Mouse (Mus musculus) brain, embryonic 14.5 days (tissue): ENCODE data around the gene Grhpr. TPM values are rescaled to one million over a fixed set of nuclear protein-coding genes. Genes with fewer than 3 reads are reported as not detected.
A peak's percentile ranks its signal among the peaks of the same experiment; 100 is the strongest.

Experiments used
- DNase-seq: peaks from one replicate; pipeline ENCODE4 v3.0.0-alpha.2; 2011; ENCODE audit warnings: low read depth
- CTCF ChIP-seq: fragments of 200-500 bp; IDR thresholded peaks from 2 replicates; pipeline ENCODE4 v1.5.1; 2012; ENCODE audit warnings: inconsistent platforms, mild to moderate bottlenecking, moderate library complexity, borderline replicate concordance; ENCODE audit not compliant: insufficient read depth, insufficient read length; ENCODE audit errors: extremely low read depth
- POLR2A ChIP-seq: fragments of 200-500 bp; IDR thresholded peaks from 2 replicates; pipeline ENCODE4 v1.6.1; 2012; ENCODE audit warnings: mild to moderate bottlenecking, inconsistent platforms, borderline replicate concordance; ENCODE audit not compliant: poor library complexity, insufficient read depth, insufficient read length, severe bottlenecking; ENCODE audit errors: extremely low read depth
- polyA plus RNA-seq: library from polyadenylated mRNA; depleted of rRNA; stranded (reverse); fragments of >200 nt; gene quantifications from 2 replicates; pipeline ENCODE4 v1.2.3, GENCODE M21; 2012

Gene Grhpr
- polyA plus RNA-seq, 1 experiment: 18.7 TPM

DNA sequence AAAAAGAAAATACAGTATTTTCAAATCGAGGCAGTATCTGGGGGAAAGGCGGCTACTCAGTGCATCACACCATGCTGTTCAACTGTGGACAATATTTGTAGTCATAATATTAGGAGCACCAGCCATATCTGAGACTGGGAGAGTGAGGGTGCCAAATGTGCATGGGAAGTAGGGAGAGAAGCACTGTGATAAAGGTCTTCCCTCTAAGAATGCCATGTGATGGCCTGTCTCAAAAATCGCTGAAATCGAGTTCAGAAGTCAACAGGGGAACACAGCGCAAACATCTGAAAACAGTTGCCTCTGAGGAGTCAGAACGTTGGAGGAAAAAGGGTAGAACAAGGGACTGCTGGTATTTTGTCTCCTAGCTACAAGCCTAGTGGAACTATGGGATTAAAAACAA, 18.8 kb downstream of the Grhpr start:
- DNase-seq: no peak
- TF ChIP-seq POLR2A: no peak
- no peak for TF ChIP-seq CTCF

DNA sequence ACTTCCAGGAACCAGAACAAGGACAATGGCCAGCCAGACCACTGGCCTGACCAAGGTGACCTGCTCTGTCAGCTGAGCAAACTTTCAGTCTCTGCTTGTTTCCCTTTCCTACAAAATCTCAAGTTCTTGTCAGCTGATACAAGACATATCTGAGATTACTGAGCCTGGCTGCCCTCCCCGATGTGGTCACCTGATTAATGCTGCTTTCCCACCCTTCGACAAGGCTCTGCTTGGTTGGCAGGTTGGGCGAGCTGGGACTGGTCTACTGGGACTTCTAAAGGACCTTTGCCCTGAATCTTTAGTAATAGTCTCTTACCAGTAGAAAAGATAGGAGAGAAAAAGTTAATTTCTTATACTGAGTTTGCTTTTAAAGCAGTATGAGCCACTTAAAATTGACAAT, 24.3 kb downstream of the Grhpr start:
- DNase-seq: no peak
- TF ChIP-seq CTCF (no peak), POLR2A (no peak)

DNA sequence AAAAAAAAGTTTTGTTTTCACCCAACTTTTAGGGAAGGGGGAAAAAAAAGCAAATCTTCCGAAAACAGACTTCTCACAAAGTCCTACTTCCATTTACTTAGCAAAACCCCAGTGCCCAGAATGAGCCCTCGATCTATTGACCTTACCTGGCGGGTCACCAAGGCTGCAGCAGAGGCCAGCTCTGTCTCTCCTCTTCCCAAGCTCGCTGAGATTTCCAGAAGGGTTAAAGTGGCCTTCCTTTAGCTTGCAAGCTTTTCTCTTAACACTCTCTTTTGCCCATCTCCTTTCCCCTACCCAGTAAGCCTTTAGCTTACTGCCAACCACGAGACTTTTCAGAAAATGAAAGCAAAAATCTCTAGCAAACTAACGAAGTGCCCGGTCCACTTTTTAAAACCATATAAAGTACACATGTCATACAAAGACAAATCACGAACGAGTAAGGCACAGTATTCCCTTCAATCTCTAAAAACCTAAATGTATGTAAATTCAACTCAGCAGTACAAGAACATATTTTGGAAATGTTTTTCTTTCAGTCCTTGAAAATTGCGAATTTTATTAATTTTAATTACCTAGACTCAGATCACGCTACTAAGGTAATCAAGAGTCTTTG, 29.7 kb downstream of the Grhpr start:
- DNase-seq: peak; percentile 10
- TF ChIP-seq CTCF (no peak), POLR2A (no peak)

DNA sequence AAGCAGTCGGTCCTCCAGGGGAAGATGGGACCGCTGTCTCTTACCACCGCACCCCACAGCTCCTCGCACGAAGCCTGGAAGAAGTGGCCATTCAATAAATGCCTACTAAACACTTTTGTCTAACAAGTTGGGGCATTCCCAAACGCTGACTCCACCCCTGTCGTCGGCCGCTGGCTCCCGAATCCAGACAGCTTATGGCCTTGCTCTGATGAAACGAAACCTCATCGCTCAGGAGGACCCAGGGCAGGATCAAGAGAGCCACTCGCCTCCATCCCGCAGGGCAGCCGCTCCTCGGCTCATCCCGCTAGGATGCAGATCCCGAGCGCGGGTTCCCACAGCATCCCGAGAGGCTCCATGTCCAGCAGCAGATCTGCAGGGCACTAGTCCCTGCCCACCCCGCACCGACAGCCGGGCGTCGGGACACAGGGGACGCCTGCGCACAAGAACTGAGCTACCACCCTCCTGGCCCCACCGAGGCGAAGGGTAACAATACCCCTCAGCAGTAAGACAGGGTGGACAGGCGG, 30.4 kb downstream of the Grhpr start:
- peak; percentile 78 for DNase-seq
- TF ChIP-seq CTCF (no peak), POLR2A (no peak)

DNA sequence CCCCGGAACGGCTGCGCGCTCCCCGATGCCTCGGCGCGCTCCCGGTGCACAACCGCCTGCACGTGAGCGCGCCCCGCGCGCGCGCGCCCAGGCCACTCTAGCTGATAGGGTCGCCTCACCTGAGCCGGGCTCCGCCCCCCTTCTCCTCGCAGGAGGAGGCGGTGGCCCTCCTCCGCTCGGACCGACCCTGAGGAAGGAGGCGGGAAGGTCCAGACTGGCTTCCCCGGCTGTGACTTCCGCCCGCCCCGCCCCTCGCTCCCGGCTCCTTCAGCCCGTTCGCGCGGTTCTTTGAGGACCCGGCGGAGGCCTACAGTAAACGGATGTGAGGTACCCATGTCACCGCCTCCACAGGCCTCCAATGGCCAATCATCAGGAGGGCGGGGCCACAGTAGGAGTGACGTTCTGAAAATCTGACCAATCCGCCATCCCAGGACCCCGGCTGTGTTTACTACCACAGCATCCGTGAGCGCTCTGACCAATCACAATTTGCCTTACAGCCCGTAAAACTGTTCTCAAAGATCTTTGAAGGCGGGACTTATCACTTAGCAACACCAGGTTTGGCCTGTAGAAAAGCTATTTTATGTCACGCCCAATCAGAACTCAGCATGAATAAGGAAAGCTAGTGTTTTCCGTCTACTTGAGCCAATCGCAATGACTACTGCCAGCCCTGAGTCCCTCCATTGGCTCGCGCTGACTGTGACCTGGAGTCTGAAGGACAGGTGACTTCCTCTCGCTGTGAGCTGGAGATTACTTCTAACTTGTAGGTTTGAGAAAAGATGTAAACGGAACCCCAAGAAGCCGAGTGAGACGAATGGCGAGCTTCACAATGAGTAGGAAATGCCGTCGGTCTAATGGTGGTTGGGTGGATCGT, 31.1 kb downstream of the Grhpr start, which contains the start of gene Zbtb5:
Gene Zbtb5 (minus strand): TSS at position 308 of the 871 bp plus-strand sequence.
- peak; percentile 100 for DNase-seq
- TF ChIP-seq CTCF (no peak), POLR2A (peak; percentile 46; the same call in 1 of the 2 replicates)

DNA sequence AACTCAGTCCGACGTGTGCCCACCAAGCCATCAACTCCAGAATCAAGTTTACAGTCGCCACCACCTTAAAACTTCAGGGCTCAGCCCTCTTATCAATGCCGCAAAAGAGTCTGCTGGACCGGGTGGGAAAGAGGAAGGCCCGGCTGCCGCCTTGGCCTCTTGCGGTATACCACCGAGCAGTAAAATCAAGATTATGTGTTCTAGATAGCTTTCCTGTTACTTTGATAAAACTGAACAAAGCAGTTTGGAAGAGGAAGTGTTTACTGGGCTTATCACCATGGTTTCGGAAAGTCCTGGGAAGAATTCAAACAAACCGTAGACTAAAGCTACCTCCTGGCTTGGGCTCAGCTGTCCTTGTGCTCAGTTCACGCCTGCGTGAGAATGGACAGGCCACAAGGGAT, 31.8 kb downstream of the Grhpr start:
- TF ChIP-seq POLR2A (no peak), CTCF (no peak)
- peak; percentile 13 for DNase-seq

DNA sequence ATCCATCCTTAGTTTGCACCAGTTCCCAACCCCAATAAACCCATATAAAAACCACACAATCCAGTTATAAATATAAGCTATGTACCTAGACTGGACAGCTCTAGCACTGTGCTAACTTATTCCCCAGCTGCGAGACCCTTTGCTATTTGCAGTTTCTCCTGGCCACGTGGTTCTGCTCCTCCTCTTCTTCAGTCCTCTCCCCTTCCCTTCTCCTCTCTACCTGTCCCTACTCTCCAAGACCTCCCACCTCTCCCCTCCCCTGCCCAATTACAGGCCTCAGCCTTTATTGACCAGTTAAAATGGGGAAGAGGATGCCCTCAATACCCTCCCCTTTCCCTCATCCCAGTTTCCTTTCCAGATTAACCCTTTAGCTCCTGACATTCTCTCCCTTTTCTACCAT, 32.3 kb downstream of the Grhpr start:
- TF ChIP-seq CTCF: no peak
- TF ChIP-seq POLR2A: no peak
- no peak for DNase-seq

DNA sequence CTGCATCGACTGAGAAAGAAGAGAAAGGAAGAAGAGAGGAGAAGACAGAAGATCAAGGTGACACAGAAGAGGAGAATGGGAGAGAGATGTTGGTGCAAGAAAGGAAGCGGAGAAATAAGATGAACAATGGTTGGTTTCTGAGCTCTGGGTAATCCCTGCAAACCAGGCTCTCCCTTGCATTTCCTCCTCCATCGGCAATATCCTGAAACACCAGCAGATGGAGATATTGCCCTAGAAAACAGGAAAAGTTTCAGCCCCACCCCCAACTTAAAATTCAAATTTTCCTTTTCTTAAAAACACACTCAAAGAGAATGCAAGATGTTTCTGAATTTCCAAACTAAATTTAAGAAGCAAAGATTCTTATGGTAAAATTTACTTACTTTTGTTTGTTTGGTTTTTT, 34.4 kb downstream of the Grhpr start:
- TF ChIP-seq CTCF: peak; percentile 70; the same call in 1 of the 2 replicates
- no peak for TF ChIP-seq POLR2A
- DNase-seq: peak; percentile 76

DNA sequence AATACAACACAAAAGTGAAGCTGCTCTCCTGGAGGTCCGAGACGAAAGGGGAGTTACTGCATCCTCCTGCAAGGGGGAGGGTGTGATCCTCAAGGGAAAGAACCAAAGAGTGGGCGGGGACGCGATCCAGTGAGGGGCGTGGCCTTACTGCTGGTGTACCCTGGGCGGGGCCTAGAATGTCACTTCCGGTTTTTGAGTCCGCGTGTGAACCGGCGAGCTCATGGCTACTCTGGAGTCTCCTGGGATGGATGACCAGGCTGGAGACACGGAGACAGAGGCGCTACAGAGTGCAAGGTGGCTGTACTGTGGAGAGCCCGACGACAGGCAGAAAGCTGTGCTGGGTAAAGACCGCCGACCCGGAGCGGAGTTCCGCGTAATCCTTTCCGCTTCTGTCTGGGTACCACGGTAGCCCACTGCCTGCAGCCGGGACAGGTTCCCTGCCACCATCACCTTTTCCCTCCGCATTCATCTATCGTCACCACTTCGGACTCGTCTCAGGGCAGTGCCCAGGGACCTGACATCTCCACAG, 37.3 kb downstream of the Grhpr start, which contains the start of gene Polr1e:
Gene Polr1e (plus strand): TSS at position 132 of the 529 bp plus-strand sequence.
- peak; percentile 95 for DNase-seq
- TF ChIP-seq POLR2A: peak; percentile 25; the same call in 1 of the 2 replicates
- no peak for TF ChIP-seq CTCF

DNA sequence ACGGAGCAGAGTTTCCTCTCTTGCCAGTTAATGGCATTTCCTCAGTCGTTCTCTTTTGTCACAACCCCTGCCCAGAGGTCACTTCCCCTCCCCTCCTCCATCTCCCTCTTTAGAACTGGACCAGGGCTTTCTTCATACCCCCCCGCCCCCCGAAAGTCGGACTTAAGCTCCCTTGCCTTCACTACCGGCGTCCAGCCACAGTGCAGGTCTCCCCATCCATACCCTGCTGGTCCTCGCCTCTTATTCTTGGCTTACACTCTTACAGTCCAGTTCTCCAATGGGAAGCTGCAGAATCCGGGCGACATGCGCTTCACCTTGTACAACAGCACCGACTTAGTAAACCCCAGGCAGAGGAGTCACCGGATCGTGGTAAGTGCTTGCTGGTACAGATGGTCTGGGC, 37.8 kb downstream of the Grhpr start:
- no peak for DNase-seq
- no peak for TF ChIP-seq POLR2A

DNA sequence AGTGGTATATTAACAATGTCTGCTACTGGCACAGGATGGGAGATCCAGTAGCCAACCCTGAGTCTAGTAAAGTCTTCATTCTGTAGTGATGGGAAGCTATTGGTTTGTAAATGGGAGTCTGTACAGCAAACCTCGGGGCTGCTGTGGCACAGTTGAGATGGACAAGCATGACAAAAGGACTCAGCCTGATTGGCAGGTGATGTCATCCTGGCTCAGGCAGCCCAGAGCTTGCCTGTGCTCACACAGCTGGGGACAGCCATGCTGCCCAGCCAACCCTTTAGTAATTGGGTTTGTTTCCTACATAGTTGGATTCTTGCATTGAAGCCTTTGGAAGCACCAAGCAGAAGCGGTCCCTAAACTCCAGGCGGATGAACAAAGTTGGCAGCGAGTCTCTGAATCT, 45.3 kb downstream of the Grhpr start:
- DNase-seq: peak; percentile 8
- TF ChIP-seq CTCF (no peak), POLR2A (no peak)
